Mouse (Mus musculus) lung, postnatal 0 days (tissue): Measurements from ENCODE around the gene Hdac11. TPM values are rescaled to one million over a fixed set of nuclear protein-coding genes. Genes with fewer than 3 reads are reported as not detected.
"Not testable (repeated sequence)": the region's sequence is repeated elsewhere in the genome, so short reads cannot be mapped to it uniquely, and the experiment has no call there.

Experiments
- ATAC-seq: fragments of 200-750 bp; cut with Nextera tagmentation; 2 replicates; pipeline ENCODE4 v1.8.0; 2017; ENCODE audit warnings: moderate library complexity
- DNase-seq: peaks from one replicate; pipeline ENCODE4 v3.0.0-alpha.2; 2016; ENCODE audit warnings: low spot score
- H3K27ac ChIP-seq: fragments of 300-500 bp; sonication (generic); 2 replicates; pipeline ENCODE4 v1.5.1; 2014; ENCODE audit warnings: antibody characterized with exemption, mild to moderate bottlenecking, low read length, mixed read lengths
- H3K27me3 ChIP-seq: fragments of 300-500 bp; sonication (generic); replicated peaks from 2 replicates; pipeline ENCODE4 v1.6.1; 2014; ENCODE audit warnings: low read length, mixed read lengths; ENCODE audit not compliant: insufficient read depth
- H3K36me3 ChIP-seq: fragments of 300-500 bp; sonication (generic); 2 replicates; pipeline ENCODE4 v1.6.1; 2014; ENCODE audit warnings: low read length, mixed read lengths; ENCODE audit not compliant: insufficient read depth
- H3K4me1 ChIP-seq: fragments of 300-500 bp; sonication (generic); 2 replicates; pipeline ENCODE4 v1.6.1; 2014; ENCODE audit warnings: antibody characterized with exemption, low read depth, low read length, mixed read lengths; ENCODE audit not compliant: insufficient read depth
- H3K4me2 ChIP-seq: fragments of 300-500 bp; sonication (generic); replicated peaks from 2 replicates; pipeline ENCODE4 v1.6.1; 2014; ENCODE audit warnings: low read depth, mild to moderate bottlenecking, low read length, moderate library complexity, mixed read lengths
- H3K4me3 ChIP-seq: fragments of 300-500 bp; sonication (generic); 2 replicates; pipeline ENCODE4 v1.5.1; 2014; ENCODE audit warnings: low read depth, low read length
- H3K9ac ChIP-seq: fragments of 300-500 bp; sonication (generic); replicated peaks from 2 replicates; pipeline ENCODE4 v1.6.1; 2014; ENCODE audit warnings: low read depth, mild to moderate bottlenecking
- H3K9me3 ChIP-seq: fragments of 300-500 bp; sonication (generic); 2 replicates; pipeline ENCODE4 v1.6.1; 2016; ENCODE audit warnings: low read length, mixed read lengths
- CTCF ChIP-seq: IDR thresholded peaks from 2 replicates; pipeline ENCODE4 v1.5.1; 2016; ENCODE audit warnings: antibody characterized with exemption, mild to moderate bottlenecking
- EP300 ChIP-seq: IDR thresholded peaks from 2 replicates; pipeline ENCODE4 v1.6.1; 2016; ENCODE audit warnings: antibody characterized with exemption, mild to moderate bottlenecking, control low read depth
- WGBS: fragments of 180-500 bp; shearing (Covaris S2); extraction: QIAGEN DNeasy Blood & Tissue Kit; methylation state at CpG from one replicate; pipeline ENCODE4 v1.1.7; 2014; 5-methylcytosine and 5-hydroxymethylcytosine counted together
- polyA plus RNA-seq: library from polyadenylated mRNA; unstranded; fragments of >200 nt; fragmentation: Nextera tagmentation; extraction: Ambion mirVana; gene quantifications from 2 replicates; pipeline ENCODE4 v1.2.1, GENCODE M21; 2015

Gene Hdac11
- polyA plus RNA-seq, 1 experiment from 2014 or later = 3.8 TPM

DNA sequence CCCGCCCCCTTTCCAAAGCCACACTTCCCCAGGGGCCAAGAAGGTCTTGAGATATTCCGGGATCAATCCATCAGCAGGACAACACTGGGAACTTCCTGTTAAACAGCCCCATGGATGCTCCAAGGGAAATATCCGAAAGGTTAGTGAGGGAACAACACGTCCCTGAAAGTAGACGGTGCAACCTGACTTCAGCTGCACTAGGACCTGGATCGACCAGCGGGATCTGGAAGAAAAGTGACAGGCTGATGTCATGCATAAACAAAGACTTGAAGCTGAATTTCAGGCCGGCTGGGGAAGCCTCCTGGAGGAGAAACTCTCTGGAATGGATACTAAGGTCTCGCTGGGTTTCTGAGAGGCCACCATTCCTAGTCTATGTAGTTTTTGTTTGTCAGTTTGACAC, 39.3 kb upstream of the Hdac11 start:
- Histone ChIP-seq H3K4me1 (peaks cover 10% of the 10 kb centered on the region), H3K36me3 (no peaks in the 10 kb centered on the region), H3K4me2 (peak overlapping the region; percentile 99), H3K27ac (no peak overlapping the region), H3K9me3 (no peaks in the 10 kb centered on the region), H3K4me3 (peak overlapping the region; percentile 61; the same call in 1 of the 2 replicates), H3K9ac (no peak overlapping the region), H3K27me3 (no peaks in the 10 kb centered on the region)
- ATAC-seq = peak; percentile 25; the same call in 1 of the 2 replicates
- TF ChIP-seq CTCF (no peak), EP300 (no peak)
- DNase-seq = peak; percentile 72
- WGBS = 2% methylated on average over 9 of the region's 9 CpGs

DNA sequence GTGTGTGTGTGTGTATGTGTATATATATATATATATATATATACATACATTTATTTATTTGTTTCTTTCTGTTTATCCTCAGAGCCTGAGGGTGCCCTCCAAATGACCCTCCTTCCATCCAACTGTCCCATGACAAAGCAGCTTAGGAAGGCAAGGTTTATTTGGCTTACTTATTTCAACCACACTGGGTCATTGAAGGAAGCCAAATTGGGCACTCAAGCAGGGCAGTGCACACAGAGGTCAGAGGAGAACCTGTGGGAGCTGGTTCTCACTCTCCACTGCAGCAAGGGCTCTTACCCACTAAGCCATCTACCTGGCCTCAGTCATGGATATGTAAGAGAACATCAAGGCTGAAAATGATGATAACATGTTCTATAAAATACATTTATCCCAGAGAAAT, 37.9 kb upstream of the Hdac11 start:
- TF ChIP-seq EP300 (no peak), CTCF (no peak)
- DNase-seq (no peak), ATAC-seq (no peak)
- Histone ChIP-seq H3K4me3 (no peak overlapping the region), H3K27ac (no peak overlapping the region), H3K27me3 (no peaks in the 10 kb centered on the region), H3K4me1 (peaks cover 10% of the 10 kb centered on the region), H3K9me3 (no peaks in the 10 kb centered on the region), H3K4me2 (no peak overlapping the region), H3K9ac (no peak overlapping the region), H3K36me3 (no peaks in the 10 kb centered on the region)

DNA sequence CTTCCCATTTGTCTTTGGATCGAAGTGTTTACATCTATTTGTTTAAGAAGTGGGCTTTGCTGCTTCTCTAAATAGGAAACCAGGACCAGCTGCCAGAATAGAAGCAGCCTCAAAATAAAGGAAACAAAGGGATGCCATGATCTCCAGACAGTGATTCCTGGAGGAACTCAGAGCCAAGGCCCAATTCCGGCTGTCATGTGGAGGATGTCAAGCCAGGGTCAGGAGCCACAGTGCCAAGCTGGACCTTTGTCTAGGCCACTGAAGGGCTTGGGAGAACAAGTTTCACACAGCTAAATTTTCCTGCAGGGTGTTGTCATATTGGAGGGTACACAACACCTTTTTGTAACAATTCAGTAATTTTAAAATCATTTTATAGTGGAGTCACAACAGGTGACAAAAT, 36.3 kb upstream of the Hdac11 start:
- 65% methylated on average over 2 of the region's 2 CpGs for WGBS
- H3K4me2 ChIP-seq = no peak overlapping the region
- no peak for ATAC-seq
- H3K36me3 ChIP-seq = no peaks in the 10 kb centered on the region
- no peak overlapping the region for H3K27ac ChIP-seq
- no peaks in the 10 kb centered on the region for H3K9me3 ChIP-seq
- peaks cover 10% of the 10 kb centered on the region for H3K4me1 ChIP-seq
- H3K27me3 ChIP-seq = no peaks in the 10 kb centered on the region
- DNase-seq = no peak
- TF ChIP-seq CTCF = no peak
- TF ChIP-seq EP300 = no peak
- no peak overlapping the region for H3K9ac ChIP-seq
- no peak overlapping the region for H3K4me3 ChIP-seq

- 94% methylated on average over 7 of the region's 7 CpGs for WGBS
- not testable (repeated sequence) for H3K9ac ChIP-seq, H3K4me2 ChIP-seq, H3K9me3 ChIP-seq, DNase-seq, H3K36me3 ChIP-seq, H3K27me3 ChIP-seq, ATAC-seq, H3K27ac ChIP-seq, H3K4me3 ChIP-seq
- H3K4me1 ChIP-seq = peaks cover 10% of the 10 kb centered on the region
Measured at GRCm38 (mm10) chr6:91121089-91121488, 35.4 kb upstream of the Hdac11 start.

- H3K27me3 ChIP-seq = no peaks in the 10 kb centered on the region
- H3K9me3 ChIP-seq = no peaks in the 10 kb centered on the region
- H3K27ac ChIP-seq = no peak overlapping the region
- no peaks in the 10 kb centered on the region for H3K4me1 ChIP-seq
- ATAC-seq = no peak
- 71% methylated on average over 3 of the region's 3 CpGs for WGBS
- no peak overlapping the region for H3K9ac ChIP-seq
- no peak overlapping the region for H3K4me3 ChIP-seq
- DNase-seq = no peak
- no peak for TF ChIP-seq EP300
- no peak for TF ChIP-seq CTCF
- no peak overlapping the region for H3K4me2 ChIP-seq
- no peaks in the 10 kb centered on the region for H3K36me3 ChIP-seq
Measured at GRCm38 (mm10) chr6:91123453-91123852, 33.0 kb upstream of the Hdac11 start.

GRCm38 (mm10) chr6:91124286-91125227, 31.9 kb upstream of the Hdac11 start:
- no peaks in the 10 kb centered on the region for H3K4me1 ChIP-seq
- DNase-seq (no peak), ATAC-seq (no peak)
- no peak overlapping the region for H3K4me2 ChIP-seq
- H3K9me3 ChIP-seq = no peaks in the 10 kb centered on the region
- H3K4me3 ChIP-seq = no peak overlapping the region
- no peaks in the 10 kb centered on the region for H3K27me3 ChIP-seq
- H3K27ac ChIP-seq = no peak overlapping the region
- WGBS = 39% methylated on average over 7 of the region's 7 CpGs
- TF ChIP-seq EP300 (no peak), CTCF (no peak)
- H3K9ac ChIP-seq = no peak overlapping the region
- H3K36me3 ChIP-seq = no peaks in the 10 kb centered on the region
